Mouse (Mus musculus) bone marrow, adult 2 months (tissue): ENCODE results near the gene Evpl. TPM values are rescaled to one million over a fixed set of nuclear protein-coding genes. Genes with fewer than 3 reads are reported as not detected.

ENCODE experiments used
- H3K27ac ChIP-seq: fragments of 200-500 bp; 2 replicates; pipeline ENCODE4 v1.5.1; 2012; ENCODE audit warnings: low read depth, mild to moderate bottlenecking, control low read depth, inconsistent platforms, low read length; ENCODE audit not compliant: control insufficient read depth, poor library complexity, insufficient read depth
- H3K4me1 ChIP-seq: fragments of 200-500 bp; 2 replicates; pipeline ENCODE4 v1.6.1; 2011; ENCODE audit warnings: low read length; ENCODE audit not compliant: control insufficient read depth, insufficient read depth
- H3K4me3 ChIP-seq: fragments of 200-500 bp; replicated peaks from 2 replicates; pipeline ENCODE3; 2011; ENCODE audit warnings: mild to moderate bottlenecking, low read depth, low read length, control low read depth; ENCODE audit not compliant: control insufficient read depth
- CTCF ChIP-seq: fragments of 200-500 bp; IDR thresholded peaks from 2 replicates; pipeline ENCODE4 v1.5.1; 2011; ENCODE audit warnings: low read length, control low read depth; ENCODE audit not compliant: control insufficient read depth, insufficient read depth
- POLR2A ChIP-seq: fragments of 200-500 bp; IDR thresholded peaks from 2 replicates; pipeline ENCODE4 v1.6.1; 2011; ENCODE audit warnings: low read depth, mild to moderate bottlenecking, control low read depth, low read length, borderline replicate concordance; ENCODE audit not compliant: control insufficient read depth
- WGBS: fragments of 180-500 bp; shearing (Covaris S2); methylation state at CpG from one replicate; pipeline ENCODE4 v1.1.7; 2018; 5-methylcytosine and 5-hydroxymethylcytosine counted together
- polyA plus RNA-seq: library from polyadenylated mRNA; stranded (reverse); fragments of >200 nt; gene quantifications from 2 replicates; pipeline ENCODE4 v1.2.4, GENCODE M21; 2011; ENCODE audit warnings: low replicate concordance; ENCODE audit not compliant: missing spikeins, insufficient read depth, insufficient read length

The Evpl gene
- polyA plus RNA-seq, 1 experiment, result 0.30 TPM

DNA sequence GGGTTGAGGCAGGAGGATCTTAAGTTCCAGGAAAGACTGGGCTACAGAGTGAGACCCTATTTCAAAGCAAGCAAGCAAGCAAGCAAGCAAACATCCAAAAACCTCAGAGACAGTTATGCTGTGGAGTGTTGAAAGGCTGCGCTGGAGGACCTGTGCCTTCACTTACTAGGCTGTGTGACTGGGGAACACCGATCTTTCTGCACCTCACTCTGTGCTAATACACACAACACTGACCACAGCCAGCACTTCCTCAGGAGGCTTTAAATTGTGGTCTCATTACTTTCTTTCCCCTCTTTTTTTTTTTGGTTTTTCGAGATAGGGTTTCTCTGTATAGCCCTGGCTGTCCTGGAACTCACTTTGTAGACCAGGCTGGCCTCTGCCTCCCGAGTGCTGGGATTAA is 28.0 kb upstream of the Evpl start:
- TF ChIP-seq CTCF (no peak), POLR2A (no peak)
- Histone ChIP-seq H3K27ac (0 out of 2 replicates have a peak overlapping the region, but pooled peaks have one; percentile 5), H3K4me1 (peaks cover 4% of the 10 kb centered on the region), H3K4me3 (no peak overlapping the region)
- 35% methylated on average over 4 of the region's 4 CpGs for WGBS

DNA sequence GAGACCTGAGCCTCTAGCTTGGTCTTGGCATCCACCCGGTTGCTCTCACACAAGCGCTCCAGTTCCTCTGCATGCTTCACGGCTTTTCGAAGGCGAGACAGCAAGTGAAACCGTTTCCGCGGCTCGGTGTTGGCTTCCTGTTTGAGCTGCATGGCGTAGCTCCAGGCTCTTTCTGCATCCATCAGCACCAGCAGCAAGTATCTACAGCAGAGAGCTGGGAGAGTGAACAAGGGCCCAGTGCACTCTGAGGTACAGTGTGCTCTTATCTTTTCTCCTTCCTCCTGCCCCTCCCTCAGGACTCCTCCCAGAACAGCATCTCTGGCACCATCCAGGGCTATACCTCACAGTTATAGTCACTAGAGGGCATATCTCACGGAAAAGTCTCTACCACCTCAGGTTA is 27.5 kb upstream of the Evpl start:
- 21% methylated on average over 11 of the region's 11 CpGs for WGBS
- Histone ChIP-seq H3K27ac (0 out of 2 replicates have a peak overlapping the region, but pooled peaks have one; percentile 5), H3K4me1 (peaks cover 4% of the 10 kb centered on the region), H3K4me3 (no peak overlapping the region)
- no peak for TF ChIP-seq CTCF
- TF ChIP-seq POLR2A, result no peak

GRCm38 (mm10) chr11:116260259-116260658 is 22.4 kb upstream of the Evpl start:
- Histone ChIP-seq H3K27ac (no peak overlapping the region), H3K4me1 (peaks cover under 1% of the 10 kb centered on the region; the same call in 1 of the 2 replicates)
- TF ChIP-seq CTCF, result no peak
- no peak for TF ChIP-seq POLR2A

DNA sequence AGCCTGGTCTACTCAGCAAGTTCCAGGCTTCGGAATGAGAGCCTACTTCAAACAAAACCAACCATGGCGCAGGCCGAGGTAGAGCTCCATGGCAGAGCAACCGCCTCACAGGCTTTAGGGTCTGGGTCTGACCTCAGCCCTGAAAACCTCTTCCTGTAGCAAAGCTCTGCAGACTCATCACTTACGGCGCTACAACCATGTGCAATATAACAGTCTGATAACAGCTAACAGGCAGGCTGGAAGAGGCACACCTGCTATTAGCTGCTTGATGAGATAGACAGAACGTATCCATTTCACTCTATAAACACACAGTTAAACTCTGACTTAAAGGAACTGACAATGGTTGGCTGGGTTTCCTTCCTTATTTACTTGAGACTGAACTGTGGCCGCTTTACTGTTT is 21.6 kb upstream of the Evpl start:
- Histone ChIP-seq H3K4me1 (peaks cover 4% of the 10 kb centered on the region), H3K4me3 (no peak overlapping the region), H3K27ac (peak overlapping the region; percentile 51)
- WGBS, result 12% methylated on average over 8 of the region's 8 CpGs
- no peak for TF ChIP-seq POLR2A
- no peak for TF ChIP-seq CTCF

More at GRCm38 (mm10) chr11:116260259-116260658, 22.4 kb upstream of the Evpl start:
- WGBS, result 46% methylated on average over 7 of the region's 7 CpGs
- H3K4me3 ChIP-seq, result no peak overlapping the region

DNA sequence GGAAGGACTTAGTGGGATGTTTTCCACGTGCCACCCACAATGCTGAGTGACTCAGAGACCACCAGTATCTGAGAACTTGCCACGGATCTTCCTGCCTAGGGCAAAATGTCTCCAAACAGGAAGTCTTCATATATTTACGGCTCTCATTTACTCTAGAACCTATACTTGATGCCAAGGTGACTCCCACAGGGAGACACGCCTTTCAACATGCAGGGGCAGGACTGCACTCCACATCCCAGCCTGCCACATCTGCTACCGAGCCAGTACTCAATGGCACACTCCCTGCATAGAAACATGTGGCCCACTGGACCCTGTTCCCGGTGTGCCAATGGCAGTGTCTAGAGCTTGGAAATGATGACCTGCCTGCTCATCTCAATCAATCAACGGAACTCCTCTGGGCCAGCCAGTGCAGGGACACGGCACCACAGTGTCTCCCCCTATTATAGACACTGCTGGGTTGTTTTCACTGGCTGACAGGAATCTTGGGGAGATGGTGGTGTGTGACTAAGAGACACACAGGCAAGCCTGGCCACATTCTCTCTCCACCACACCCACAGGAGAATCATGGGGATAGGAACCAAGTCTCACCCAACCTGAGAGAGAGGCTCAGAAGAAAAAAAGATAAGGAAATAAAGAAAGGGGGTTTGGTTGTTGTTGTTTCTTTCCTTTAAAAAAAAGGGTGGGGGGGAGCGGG is 18.3 kb upstream of the Evpl start:
- H3K4me3 ChIP-seq, result no peak overlapping the region
- TF ChIP-seq CTCF (no peak), POLR2A (no peak)
- H3K4me1 ChIP-seq, result peaks cover 6% of the 10 kb centered on the region
- WGBS, result 50% methylated on average over 9 of the region's 9 CpGs
- no peak overlapping the region for H3K27ac ChIP-seq

DNA sequence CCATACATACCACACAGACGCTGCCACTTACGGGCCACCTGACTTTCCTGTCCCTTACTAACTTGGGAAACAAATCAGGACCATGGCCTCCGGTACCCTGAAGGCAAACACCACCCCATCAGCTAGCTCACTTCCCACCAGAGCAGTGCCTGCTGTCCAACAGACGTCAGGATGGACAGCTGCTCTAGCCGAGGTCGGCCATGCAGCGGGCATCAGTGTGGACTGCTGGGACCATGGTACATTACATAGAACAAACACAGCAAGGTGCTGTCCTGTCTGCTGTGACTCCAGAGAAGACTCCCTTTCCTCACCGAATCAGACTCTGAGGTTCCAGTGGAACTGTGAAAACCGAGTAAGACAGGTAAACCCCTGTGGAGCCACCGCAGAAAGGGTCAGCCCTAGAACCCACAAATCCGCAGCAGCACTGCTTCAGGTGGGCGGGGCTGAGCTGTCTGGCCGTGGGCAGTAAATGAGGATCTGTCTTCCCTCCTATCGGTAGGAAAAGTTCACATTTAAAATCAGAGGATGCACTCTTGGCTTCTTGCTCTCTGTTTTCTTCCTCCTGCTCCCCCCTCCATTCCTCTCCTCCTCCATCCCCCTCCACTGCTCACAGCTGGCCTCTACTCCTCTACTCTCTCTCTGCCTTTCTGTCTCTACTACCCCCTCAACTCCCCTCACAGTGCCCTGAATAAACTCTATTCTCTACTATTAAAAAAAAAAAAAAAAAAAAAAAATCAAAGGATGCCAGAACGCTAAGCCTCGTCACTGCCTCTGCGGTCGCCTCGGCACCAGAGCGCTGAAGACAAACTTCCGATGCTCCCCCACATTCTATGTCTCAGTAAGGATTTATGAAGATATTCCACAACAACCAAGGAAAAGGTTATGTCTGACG is 17.5 kb upstream of the Evpl start:
- Histone ChIP-seq H3K4me3 (peak overlapping the region; percentile 3), H3K27ac (peak overlapping the region; percentile 54), H3K4me1 (peaks cover 6% of the 10 kb centered on the region)
- WGBS, result 30% methylated on average over 22 of the region's 22 CpGs
- TF ChIP-seq POLR2A (0 out of 2 replicates have a peak, but pooled peaks have one; percentile 21), CTCF (no peak)

GRCm38 (mm10) chr11:116254627-116255026 is 16.8 kb upstream of the Evpl start:
- no peak overlapping the region for H3K4me3 ChIP-seq
- H3K4me1 ChIP-seq, result peaks cover 6% of the 10 kb centered on the region
- peak overlapping the region; percentile 54; the same call in 1 of the 2 replicates for H3K27ac ChIP-seq
- no peak for TF ChIP-seq CTCF
- no peak for TF ChIP-seq POLR2A
- 10% methylated on average over 9 of the region's 9 CpGs for WGBS

DNA sequence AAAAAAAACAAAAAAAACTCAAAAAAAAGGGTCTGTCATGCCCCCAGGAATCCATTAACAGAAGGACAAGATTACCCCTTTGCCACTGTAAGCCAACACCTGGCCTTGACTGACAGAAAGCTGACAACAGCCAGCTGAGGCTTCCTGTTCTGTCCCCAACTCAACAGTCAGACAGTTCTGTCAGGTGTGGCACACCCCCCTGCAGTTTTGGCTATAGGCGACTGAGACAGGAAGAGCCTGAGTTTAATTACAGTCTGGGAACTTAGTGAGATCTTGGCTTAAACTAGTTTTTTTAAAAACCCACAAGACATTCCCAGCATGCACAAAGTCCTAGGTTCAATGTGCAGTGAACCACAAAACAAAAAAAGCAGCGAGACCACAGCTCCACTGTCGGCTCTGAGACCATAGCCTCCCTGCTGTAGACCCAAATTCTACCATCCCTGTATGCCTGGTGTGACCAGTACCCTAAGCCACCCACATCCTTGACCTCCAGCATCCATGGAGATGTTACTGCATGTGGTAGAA is 15.3 kb upstream of the Evpl start:
- TF ChIP-seq CTCF (no peak), POLR2A (no peak)
- 26% methylated on average over 3 of the region's 3 CpGs for WGBS

More for the DNA sequence above, 15.3 kb upstream of the Evpl start:
- Histone ChIP-seq H3K4me1 (peaks cover 6% of the 10 kb centered on the region), H3K27ac (no peak overlapping the region), H3K4me3 (no peak overlapping the region)
